8 mouse cellular contexts compared by ENCODE assay signal in genomic region chr10:130422368-130422767, GRCm38 (mm10). TPM values are rescaled to one million over a fixed set of nuclear protein-coding genes. Genes with fewer than 3 reads are reported as not detected.
DNase-seq lines count a peak whose midpoint lies in the region; TF ChIP-seq lines count a peak whose summit lies in the region.
"Not testable (repeated sequence)": the region's sequence is repeated elsewhere in the genome, so short reads cannot be mapped to it uniquely, and the experiment has no call there.
"Had no signal": no experiment of that assay in that cellular context is flagged by ENCODE, and none has a peak within 500 bp of the region (broad histone marks: within the 10 kb centered on the region; RNA-seq: fewer than 3 reads in every experiment).

No protein-coding gene starts in this region.

- not testable (repeated sequence) for H3K79me3 ChIP-seq in C2C12 (ENCODE audit: low read depth)

- DNase-seq in 3T3-L1 (ENCODE audit: low read depth, low spot score) (peak; percentile 58), 416B (ENCODE audit: low read depth) (peak; percentile 56)

- H3ac ChIP-seq in C2C12 (ENCODE audit: control insufficient read depth, insufficient read length, low read depth); myocyte (ENCODE audit: control insufficient read depth, insufficient read length): not testable (repeated sequence)

- H3K4me2 ChIP-seq in myocyte (ENCODE audit: low read depth), result not testable (repeated sequence)

- not testable (repeated sequence) for TF ChIP-seq CTCF in C2C12 (IDR thresholded peaks at IDR 0.05; ENCODE audit: control insufficient read depth, insufficient read depth, insufficient read length)

- not testable (repeated sequence) for H3K79me2 ChIP-seq in C2C12 (ENCODE audit: control insufficient read depth, insufficient read depth); myocyte (ENCODE audit: control insufficient read depth, insufficient read depth)

- TF ChIP-seq POLR2A in myocyte (IDR thresholded peaks at IDR 0.05; ENCODE audit: insufficient read length, low read depth), result not testable (repeated sequence)

- H3K36me3 ChIP-seq in C2C12 (ENCODE audit: control insufficient read depth, insufficient read depth); myocyte (ENCODE audit: control insufficient read depth, insufficient read depth): not testable (repeated sequence)

- not testable (repeated sequence) for H3K4me3 ChIP-seq in C2C12 (ENCODE audit: insufficient read depth, poor library complexity, severe bottlenecking); myocyte

- not testable (repeated sequence) for H3K27me3 ChIP-seq in C2C12 (ENCODE audit: control insufficient read depth, insufficient read depth, insufficient read length); myocyte (ENCODE audit: control insufficient read depth, insufficient read depth, insufficient read length)

TF ChIP-seq in C2C12, 6 proteins besides CTCF, POLR2A, EP300 and RAD21:
- peak; percentile 92 for TF ChIP-seq CEBPB (IDR thresholded peaks at IDR 0.05; ENCODE audit: low read depth)

TF ChIP-seq in myocyte, 11 proteins besides CTCF, POLR2A, EP300 and RAD21:
- TF ChIP-seq CEBPB (IDR thresholded peaks at IDR 0.05; ENCODE audit: insufficient read depth, poor library complexity, severe bottlenecking), result peak; percentile 88

RNA-seq across cellular contexts. Expression of gene Vmn2r85, which starts 7.1 kb away (rescaled TPM):
- polyA plus RNA-seq in C2C12 (2012; fragmentation: generic; extraction: Trizol), result not detected
- polyA plus RNA-seq in myocyte (2012; fragmentation: generic; extraction: Trizol), result not detected
- polyA plus RNA-seq: adrenal gland, adult 2 months; G1E; Patski had no signal

RNA-seq across cellular contexts. Expression of gene Vmn2r84, which starts 28.2 kb away (rescaled TPM):
- not detected for polyA plus RNA-seq in C2C12 (2012; fragmentation: generic; extraction: Trizol)
- not detected for polyA plus RNA-seq in myocyte (2012; fragmentation: generic; extraction: Trizol)
- polyA plus RNA-seq: adrenal gland, adult 2 months; G1E; Patski had no signal

RNA-seq across cellular contexts. Expression of gene Vmn2r86, which starts 33.5 kb away (rescaled TPM):
- polyA plus RNA-seq in C2C12 (2012; fragmentation: generic; extraction: Trizol) (not detected), myocyte (2012; fragmentation: generic; extraction: Trizol) (not detected)
- polyA plus RNA-seq: adrenal gland, adult 2 months; CD4-positive, CD25-positive, alpha-beta regulatory T cell, adult 4 months; G1E; Patski had no signal
